Mouse (Mus musculus) midbrain, embryonic 15.5 days (tissue): ENCODE results near the gene Ier5l. TPM values are rescaled to one million over a fixed set of nuclear protein-coding genes. Genes with fewer than 3 reads are reported as not detected.

ENCODE experiments used
- ATAC-seq: fragments of 200-750 bp; cut with Nextera tagmentation; replicated peaks from 2 replicates; pipeline ENCODE4 v1.8.0; 2017; ENCODE audit warnings: moderate TSS enrichment
- H3K27ac ChIP-seq: fragments of 300-500 bp; sonication (generic); 2 replicates; pipeline ENCODE4 v1.5.1; 2015; ENCODE audit warnings: mild to moderate bottlenecking, inconsistent platforms
- H3K27me3 ChIP-seq: fragments of 300-500 bp; sonication (generic); replicated peaks from 2 replicates; pipeline ENCODE4 v1.6.1; 2015; ENCODE audit warnings: inconsistent platforms
- H3K36me3 ChIP-seq: fragments of 300-500 bp; sonication (generic); replicated peaks from 2 replicates; pipeline ENCODE4 v1.6.1; 2015; ENCODE audit warnings: inconsistent platforms
- H3K4me1 ChIP-seq: fragments of 300-500 bp; sonication (generic); 2 replicates; pipeline ENCODE4 v1.6.1; 2015; ENCODE audit warnings: inconsistent platforms
- H3K4me2 ChIP-seq: fragments of 300-500 bp; sonication (generic); 2 replicates; pipeline ENCODE4 v1.6.1; 2015; ENCODE audit warnings: inconsistent platforms, mild to moderate bottlenecking, moderate library complexity
- H3K4me3 ChIP-seq: fragments of 300-500 bp; sonication (generic); 2 replicates; pipeline ENCODE4 v1.5.1; 2015; ENCODE audit warnings: mild to moderate bottlenecking, inconsistent platforms
- H3K9ac ChIP-seq: fragments of 300-500 bp; sonication (generic); 2 replicates; pipeline ENCODE4 v1.6.1; 2015; ENCODE audit warnings: mild to moderate bottlenecking, inconsistent platforms
- H3K9me3 ChIP-seq: fragments of 300-500 bp; sonication (generic); 2 replicates; pipeline ENCODE4 v1.6.1; 2016; ENCODE audit warnings: inconsistent platforms
- whole genome bisulfite sequencing: fragments of 180-500 bp; shearing (Covaris S2); methylation state at CpG from one replicate; pipeline ENCODE4 v1.1.7; 2015; ENCODE audit warnings: mixed read lengths; 5-methylcytosine and 5-hydroxymethylcytosine counted together
- polyA plus RNA-seq: library from polyadenylated mRNA; unstranded; fragments of >200 nt; fragmentation: Nextera tagmentation; extraction: Ambion mirVana; gene quantifications from 2 replicates; pipeline ENCODE4 v1.2.1, GENCODE M21; 2015

The Ier5l gene
- 2.3 and 2.8 TPM in 2 replicates for polyA plus RNA-seq

GRCm38 (mm10) chr2:30474039-30474438 lies at the start of gene Ier5l:
Ier5l (minus strand) TSS chr2:30474219.
- peak within 1 kb of the TSS; percentile 90 for H3K4me3 ChIP-seq
- peak within 1 kb of the TSS; percentile 92 for H3K4me2 ChIP-seq
- no peaks in the 10 kb centered on the region for H3K27me3 ChIP-seq
- no peaks in the 10 kb centered on the region for H3K36me3 ChIP-seq
- under 1% methylated on average over 37 of the region's 37 CpGs for WGBS
- peak; percentile 93 for ATAC-seq
- no peaks in the 10 kb centered on the region for H3K9me3 ChIP-seq
- H3K27ac ChIP-seq, result peak within 1 kb of the TSS; percentile 86
- peak within 1 kb of the TSS; percentile 90 for H3K9ac ChIP-seq
- H3K4me1 ChIP-seq, result peaks cover 38% of the 10 kb centered on the region

- no peak overlapping the region for H3K4me2 ChIP-seq
- no peaks in the 10 kb centered on the region for H3K27me3 ChIP-seq
- no peaks in the 10 kb centered on the region for H3K9me3 ChIP-seq
- H3K27ac ChIP-seq, result no peak overlapping the region
- no peak overlapping the region for H3K9ac ChIP-seq
- H3K36me3 ChIP-seq, result no peaks in the 10 kb centered on the region
- 77% methylated on average over 8 of the region's 8 CpGs for WGBS
- no peak overlapping the region for H3K4me3 ChIP-seq
- H3K4me1 ChIP-seq, result no peaks in the 10 kb centered on the region
- no peak for ATAC-seq
Observed at GRCm38 (mm10) chr2:30523727-30524126, 49.7 kb upstream of the Ier5l start.

GRCm38 (mm10) chr2:30510711-30511380 lies 36.8 kb upstream of the Ier5l start:
- no peak overlapping the region for H3K4me3 ChIP-seq
- no peak overlapping the region for H3K27ac ChIP-seq
- no peak for ATAC-seq
- 60% methylated on average over 16 of the region's 16 CpGs for WGBS
- H3K36me3 ChIP-seq, result no peaks in the 10 kb centered on the region
- no peak overlapping the region for H3K9ac ChIP-seq
- no peak overlapping the region for H3K4me2 ChIP-seq
- H3K27me3 ChIP-seq, result no peaks in the 10 kb centered on the region
- H3K9me3 ChIP-seq, result no peaks in the 10 kb centered on the region
- peaks cover 4% of the 10 kb centered on the region; the same call in 1 of the 2 replicates for H3K4me1 ChIP-seq

GRCm38 (mm10) chr2:30507138-30507727 lies 33.2 kb upstream of the Ier5l start:
- Histone ChIP-seq H3K27ac (no peak overlapping the region), H3K4me2 (no peak overlapping the region), H3K9me3 (no peaks in the 10 kb centered on the region), H3K9ac (no peak overlapping the region), H3K27me3 (no peaks in the 10 kb centered on the region), H3K36me3 (no peaks in the 10 kb centered on the region), H3K4me1 (peaks cover 4% of the 10 kb centered on the region; the same call in 1 of the 2 replicates), H3K4me3 (no peak overlapping the region)
- WGBS, result 58% methylated on average over 11 of the region's 11 CpGs
- no peak for ATAC-seq

- Histone ChIP-seq H3K27me3 (no peaks in the 10 kb centered on the region), H3K36me3 (no peaks in the 10 kb centered on the region), H3K9me3 (no peaks in the 10 kb centered on the region), H3K4me2 (no peak overlapping the region), H3K4me3 (no peak overlapping the region), H3K4me1 (no peaks in the 10 kb centered on the region), H3K9ac (no peak overlapping the region; the same call in 1 of the 2 replicates), H3K27ac (no peak overlapping the region)
- WGBS, result 50% methylated on average over 22 of the region's 23 CpGs
- no peak for ATAC-seq
Observed at GRCm38 (mm10) chr2:30503677-30504621, 29.9 kb upstream of the Ier5l start.

- 83% methylated on average over 7 of the region's 7 CpGs for WGBS
- ATAC-seq, result no peak
Observed at GRCm38 (mm10) chr2:30501701-30502100, 27.7 kb upstream of the Ier5l start.

GRCm38 (mm10) chr2:30495909-30496861 lies 22.2 kb upstream of the Ier5l start:
- H3K9ac ChIP-seq, result 0 out of 2 replicates have a peak overlapping the region, but pooled peaks have one; percentile 15
- H3K4me1 ChIP-seq, result peaks cover 11% of the 10 kb centered on the region
- no peaks in the 10 kb centered on the region for H3K36me3 ChIP-seq
- peak overlapping the region; percentile 28; the same call in 1 of the 2 replicates for H3K27ac ChIP-seq
- peak overlapping the region; percentile 62 for H3K4me2 ChIP-seq
- H3K27me3 ChIP-seq, result no peaks in the 10 kb centered on the region
- H3K4me3 ChIP-seq, result peak overlapping the region; percentile 34
- peak; percentile 96 for ATAC-seq
- H3K9me3 ChIP-seq, result no peaks in the 10 kb centered on the region
- 26% methylated on average over 22 of the region's 22 CpGs for WGBS

More at GRCm38 (mm10) chr2:30501701-30502100, 27.7 kb upstream of the Ier5l start:
- Histone ChIP-seq H3K36me3 (no peaks in the 10 kb centered on the region), H3K4me1 (no peaks in the 10 kb centered on the region), H3K4me2 (no peak overlapping the region), H3K9me3 (no peaks in the 10 kb centered on the region), H3K27me3 (no peaks in the 10 kb centered on the region), H3K9ac (no peak overlapping the region), H3K27ac (no peak overlapping the region), H3K4me3 (no peak overlapping the region)

GRCm38 (mm10) chr2:30495000-30495908 lies 21.2 kb upstream of the Ier5l start:
- peaks cover 11% of the 10 kb centered on the region for H3K4me1 ChIP-seq
- H3K4me2 ChIP-seq, result peak overlapping the region; percentile 62; the same call in 1 of the 2 replicates
- peak; percentile 48 for ATAC-seq
- H3K4me3 ChIP-seq, result peak overlapping the region; percentile 34; the same call in 1 of the 2 replicates
- no peaks in the 10 kb centered on the region for H3K27me3 ChIP-seq
- 73% methylated on average over 8 of the region's 8 CpGs for WGBS
- H3K36me3 ChIP-seq, result no peaks in the 10 kb centered on the region
- H3K9ac ChIP-seq, result no peak overlapping the region
- no peak overlapping the region for H3K27ac ChIP-seq
- H3K9me3 ChIP-seq, result no peaks in the 10 kb centered on the region

- ATAC-seq, result no peak
- no peak overlapping the region for H3K27ac ChIP-seq
Observed at GRCm38 (mm10) chr2:30490384-30490783, 16.4 kb upstream of the Ier5l start.

GRCm38 (mm10) chr2:30487597-30487996 lies 13.6 kb upstream of the Ier5l start:
- Histone ChIP-seq H3K9ac (no peak overlapping the region), H3K27me3 (no peaks in the 10 kb centered on the region), H3K9me3 (no peaks in the 10 kb centered on the region), H3K27ac (no peak overlapping the region), H3K36me3 (no peaks in the 10 kb centered on the region), H3K4me2 (no peak overlapping the region), H3K4me1 (no peaks in the 10 kb centered on the region), H3K4me3 (no peak overlapping the region)
- ATAC-seq, result no peak
- 42% methylated on average over 7 of the region's 7 CpGs for WGBS

More at GRCm38 (mm10) chr2:30490384-30490783, 16.4 kb upstream of the Ier5l start:
- Histone ChIP-seq H3K4me3 (no peak overlapping the region), H3K27me3 (no peaks in the 10 kb centered on the region), H3K4me1 (no peaks in the 10 kb centered on the region), H3K9me3 (no peaks in the 10 kb centered on the region), H3K4me2 (no peak overlapping the region), H3K9ac (no peak overlapping the region), H3K36me3 (no peaks in the 10 kb centered on the region)
- 95% methylated on average over 2 of the region's 2 CpGs for WGBS
